Mouse (Mus musculus): ENCODE measurements at regions not wholly inside any gene's neighbourhood (a gene's known extent, or its start where the extent isn't known, plus 50 kb on each side); places are given as distances from the start of the nearest gene placed in this dataset.
"Not testable (repeated sequence)": the region's sequence is repeated elsewhere in the genome, so short reads cannot be mapped to it uniquely, and the experiment has no call there.

GRCm38 (mm10) chr9:94107701-94108100 is 430.2 kb downstream of the 1190002N15Rik start:
- not testable (repeated sequence) for TF ChIP-seq POLR2A (IDR thresholded peaks at IDR 0.05; ENCODE audit: low read depth, low read length); CTCF (conservative IDR thresholded peaks at IDR 0.05; ENCODE audit: insufficient read depth, insufficient read length, low read depth, low read length)

All from kidney, adult 2 months (tissue).